Comparison of ENCODE assay signal across 9 mouse cellular contexts in genomic region chr5:124438229-124438628, GRCm38 (mm10). TPM values are rescaled to one million over a fixed set of nuclear protein-coding genes. Genes with fewer than 3 reads are reported as not detected.
DNase-seq lines count a peak whose midpoint lies in the region; ATAC-seq lines count a peak whose summit lies in the region.
"Had no signal": no experiment of that assay in that cellular context is flagged by ENCODE, and none has a peak within 500 bp of the region (broad histone marks: within the 10 kb centered on the region; RNA-seq: fewer than 3 reads in every experiment).

No protein-coding gene starts in this region.

- intact Hi-C loops in heart, postnatal 36 days (cut with DNase I) = no loop called here
- intact Hi-C loops in left cerebral cortex, postnatal 14 days (cut with DNase I) = loop anchor here (5.0 kb wide), 1 partner anchor 99 kb away; no protein-coding TSS in a partner anchor

- H3K9ac ChIP-seq in heart, embryonic 11.5 days (ENCODE audit: low read depth, low read length) = no peak overlapping the region
- H3K9ac ChIP-seq: limb, embryonic 15.5 days had no signal

- no peak for DNase-seq in heart, postnatal 36 days
- DNase-seq in brain, adult 2 months (ENCODE audit: low read depth, low spot score) = peak; percentile 60
- DNase-seq in kidney, postnatal 36 days = peak; percentile 56 to 61
- DNase-seq in naive thymus-derived CD4-positive, alpha-beta T cell, adult 2 months (ENCODE audit: low read depth) = peak; percentile 59
- no peak for DNase-seq in right cerebral cortex, postnatal 10 days (ENCODE audit: low spot score in 2 of 2)
- no peak for DNase-seq in left cerebral cortex, postnatal 14 days (ENCODE audit: low spot score in 2 of 2)

- WGBS in heart, embryonic 11.5 days (ENCODE audit: insufficient replicate concordance) = 89% methylated on average over 5 of the region's 5 CpGs

- H3K36me3 ChIP-seq in heart, embryonic 11.5 days (ENCODE audit: control insufficient read depth, insufficient read depth, low read length) = no peaks in the 10 kb centered on the region
- H3K36me3 ChIP-seq: limb, embryonic 15.5 days had no signal

- H3K9me3 ChIP-seq in heart, embryonic 11.5 days (replicated peaks; ENCODE audit: control insufficient read depth, low read length) = no peaks in the 10 kb centered on the region
- H3K9me3 ChIP-seq: limb, embryonic 15.5 days had no signal

- no peaks in the 10 kb centered on the region for H3K4me1 ChIP-seq in heart, embryonic 11.5 days (ENCODE audit: control insufficient read depth, insufficient read depth, low read length)

- H3K27me3 ChIP-seq in heart, embryonic 11.5 days (ENCODE audit: control insufficient read depth, insufficient read depth, low read length) = no peaks in the 10 kb centered on the region
- H3K27me3 ChIP-seq: limb, embryonic 15.5 days had no signal

- H3K4me3 ChIP-seq in heart, embryonic 11.5 days (ENCODE audit: low read depth, low read length) = no peak overlapping the region

- no peak for ATAC-seq in heart, embryonic 11.5 days (replicated peaks; ENCODE audit: insufficient number of reproducible peaks, low FRiP score, low TSS enrichment)
- no peak for ATAC-seq in frontal cortex, adult (ENCODE audit: low TSS enrichment)

- 0 out of 2 replicates have a peak overlapping the region, but pooled peaks have one; percentile 50 for H3K27ac ChIP-seq in heart, embryonic 11.5 days (ENCODE audit: low read depth, low read length)

- H3K4me2 ChIP-seq in heart, embryonic 11.5 days = no peak overlapping the region

RNA-seq across cellular contexts. Expression of gene Kmt5a, which starts 1.5 kb away (rescaled TPM):
- polyA plus RNA-seq in heart, embryonic 11.5 days (2014; fragmentation: Nextera tagmentation; extraction: Ambion mirVana) = 89.5 and 93.9 TPM in 2 replicates
- total RNA-seq in heart, postnatal 36 days (2021) = 100 to 1,000 TPM; 191 to 237 TPM
- 10 to 100 TPM; 44.3 to 48.7 TPM for total RNA-seq in left cerebral cortex, postnatal 14 days (2021)

RNA-seq across cellular contexts. Expression of gene Sbno1, which starts 12.4 kb away (rescaled TPM):
- 59.9 and 81.6 TPM in 2 replicates for polyA plus RNA-seq in heart, embryonic 11.5 days (2014; fragmentation: Nextera tagmentation; extraction: Ambion mirVana)
- total RNA-seq in heart, postnatal 36 days (2021) = 10 to 100 TPM; 65.3 to 71.7 TPM
- 100 to 1,000 TPM; 139 to 153 TPM for total RNA-seq in left cerebral cortex, postnatal 14 days (2021)

RNA-seq across cellular contexts. Expression of gene Rilpl2, which starts 39.9 kb away (rescaled TPM):
- polyA plus RNA-seq in heart, embryonic 11.5 days (2014; fragmentation: Nextera tagmentation; extraction: Ambion mirVana) = 15.5 and 16.3 TPM in 2 replicates
- total RNA-seq in heart, postnatal 36 days (2021) = 1 to 10 TPM; 7.9 to 9.9 TPM
- 10 to 100 TPM; 24.7 to 25.8 TPM for total RNA-seq in left cerebral cortex, postnatal 14 days (2021)

RNA-seq across cellular contexts. Expression of gene Snrnp35, which starts 44.7 kb away (rescaled TPM):
- polyA plus RNA-seq in heart, embryonic 11.5 days (2014; fragmentation: Nextera tagmentation; extraction: Ambion mirVana) = 12.4 and 12.8 TPM in 2 replicates
- 10 to 100 TPM in 1 of 2 experiments, 1 to 10 TPM in 1; 9.7 to 18.2 TPM for total RNA-seq in heart, postnatal 36 days (2021)
- total RNA-seq in left cerebral cortex, postnatal 14 days (2021) = 10 to 100 TPM; 20.9 to 24.2 TPM

Comparison
In these comparisons a context has a peak if more than half of its experiments do, and no peak if none do; other contexts are left out.
1. DNase-seq: peak in brain, adult 2 months (single experiment), kidney, postnatal 36 days (2 of 2) and naive thymus-derived CD4-positive, alpha-beta T cell, adult 2 months (single experiment); none in heart, postnatal 36 days (0 of 2), right cerebral cortex, postnatal 10 days (0 of 2) and left cerebral cortex, postnatal 14 days (0 of 2).